Mouse (Mus musculus) right cerebral cortex, adult 2 months (tissue): ENCODE results near the gene Sesn1.
"Not testable (repeated sequence)": the region's sequence is repeated elsewhere in the genome, so short reads cannot be mapped to it uniquely, and the experiment has no call there.

Experiments
- DNase-seq, 2 experiments: peaks; one replicate each; pipeline ENCODE4 v3.0.0; 2021 to 2022; ENCODE audit warnings: low spot score in 2 of 2

The Sesn1 gene

DNA sequence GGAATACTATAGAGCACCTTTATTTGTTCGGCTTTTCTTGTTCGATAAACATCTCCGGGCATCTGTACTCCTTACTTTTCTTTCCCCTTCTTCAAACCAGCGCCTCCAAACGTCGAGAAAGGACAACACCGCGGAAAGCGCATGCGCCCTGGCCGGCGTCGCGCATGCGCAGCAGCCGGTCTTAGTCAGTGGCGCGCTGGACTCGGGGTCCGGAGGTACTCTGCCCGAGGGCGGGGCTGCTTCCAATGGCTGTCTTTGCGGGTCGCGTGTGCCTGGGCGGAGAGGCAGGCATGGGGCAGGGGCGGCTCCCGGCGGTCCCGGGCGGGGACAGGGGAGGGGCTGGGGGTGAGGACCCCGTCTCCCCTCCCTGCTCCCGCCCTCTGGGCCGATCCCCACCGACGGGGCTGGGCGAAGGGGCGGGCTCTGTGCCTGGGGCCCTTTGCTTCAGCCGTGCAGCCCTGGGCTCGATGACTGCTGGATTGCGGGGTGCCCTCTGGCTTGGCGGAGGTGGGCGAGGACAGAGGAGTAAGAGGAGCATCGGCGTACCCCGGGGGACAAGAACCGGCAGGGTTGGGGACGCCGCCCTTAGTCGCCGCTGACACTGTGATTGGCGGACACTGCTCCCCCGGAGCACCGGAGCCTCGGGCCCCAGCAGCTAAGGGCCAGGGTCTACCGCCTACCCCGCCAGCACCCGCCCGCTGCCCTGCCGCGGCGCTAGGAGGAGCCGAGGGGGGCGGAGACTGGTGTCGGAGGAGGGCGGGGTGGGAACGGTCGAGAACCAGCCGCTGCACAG lies at the start of gene Sesn1, which contains the start of gene Cep57l1:
Gene Sesn1 (plus strand): TSS at position 165 of the 793 bp plus-strand sequence.
Gene Cep57l1 (minus strand): TSS at position 101 of the 793 bp plus-strand sequence.
- peak; percentile 90 to 91 for DNase-seq

DNA sequence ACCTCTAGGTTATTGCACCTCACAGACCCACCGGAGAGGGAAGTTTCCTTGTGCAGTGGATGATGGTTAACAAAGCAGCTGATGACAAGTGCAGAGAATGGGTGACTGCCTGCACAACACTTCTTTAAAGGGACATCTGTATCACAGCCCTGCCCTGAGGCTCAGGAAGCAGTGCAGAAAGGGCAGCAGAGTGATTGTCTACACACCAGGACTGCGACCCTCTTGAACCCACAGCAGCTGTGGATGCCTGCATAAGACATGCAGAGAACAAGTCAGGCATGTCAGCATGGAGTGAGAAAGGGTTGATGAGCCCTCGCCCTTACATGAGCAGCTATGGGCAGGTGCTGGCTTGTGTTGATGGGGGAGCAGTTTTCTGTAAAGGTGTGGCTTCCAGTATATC lies 48.9 kb upstream of the Sesn1 start:
- no peak for DNase-seq

DNA sequence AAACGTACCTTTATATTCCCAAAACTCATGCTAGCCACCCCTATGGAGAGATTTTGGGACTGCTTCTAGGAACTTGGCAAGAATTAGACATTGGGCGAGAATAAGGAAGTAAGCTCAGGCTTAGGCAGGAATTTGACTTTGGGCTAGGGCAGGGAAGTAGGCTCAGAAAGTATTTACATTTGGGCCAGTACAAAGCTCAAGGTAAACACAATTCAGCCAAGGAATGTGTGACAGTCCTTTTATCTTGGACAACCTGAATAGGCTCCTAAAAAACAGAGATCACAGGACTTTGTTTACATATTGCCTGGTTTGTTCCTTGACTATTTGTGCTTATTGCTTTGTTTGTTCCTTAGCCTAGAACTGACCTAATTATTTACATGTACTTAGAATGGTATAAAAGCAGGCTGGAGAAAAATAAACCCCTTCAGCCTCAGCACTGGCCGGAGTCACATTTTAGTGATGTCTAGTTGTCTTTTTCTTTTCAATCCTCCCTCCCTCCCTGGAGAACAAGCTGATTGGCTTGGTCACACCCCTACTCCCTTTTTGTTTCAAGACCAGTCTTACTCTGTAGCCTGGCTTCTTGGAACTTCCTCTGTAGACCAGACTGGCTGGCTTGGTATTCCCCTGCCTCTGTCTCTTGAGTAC lies 45.9 kb upstream of the Sesn1 start:
- DNase-seq: no peak

DNA sequence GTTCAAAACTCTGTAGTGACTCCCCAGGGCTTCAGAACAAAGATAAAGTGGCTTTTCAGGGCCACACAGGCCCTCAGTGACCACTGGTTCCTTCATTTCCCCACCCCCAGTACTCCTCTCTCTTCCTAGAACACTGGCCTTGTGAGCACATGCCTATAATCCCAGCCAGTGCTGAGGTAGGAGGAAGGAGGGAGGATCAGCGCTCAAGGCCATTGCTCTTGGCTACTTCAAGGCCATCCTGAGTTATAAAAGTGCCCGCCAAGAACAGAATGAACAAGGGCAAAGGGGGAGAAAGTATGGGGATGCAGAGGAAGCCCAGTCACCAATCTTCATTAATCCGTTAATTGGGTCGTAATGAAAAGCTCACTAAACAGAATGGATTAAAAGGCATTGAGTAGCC lies 44.1 kb upstream of the Sesn1 start:
- no peak for DNase-seq

DNA sequence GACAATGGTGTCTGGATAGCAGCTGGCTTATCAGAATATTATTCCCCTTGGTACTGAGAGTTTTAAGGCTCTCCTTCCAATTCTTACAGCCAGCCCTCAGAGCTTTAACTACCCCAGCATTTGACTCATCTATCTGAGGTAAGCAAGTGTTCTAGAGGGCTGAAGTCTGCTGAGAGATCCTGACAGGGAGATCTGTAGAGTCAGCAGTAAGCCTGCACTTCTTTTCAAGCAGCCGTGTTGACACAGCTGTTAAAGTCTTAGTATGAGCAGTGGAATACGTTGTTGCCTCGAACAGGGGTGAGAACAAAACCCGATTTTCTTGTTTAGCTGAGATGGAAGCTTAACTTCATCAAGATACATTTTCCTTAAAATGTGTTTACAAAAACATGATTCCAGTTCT lies 43.5 kb upstream of the Sesn1 start:
- DNase-seq: no peak

DNA sequence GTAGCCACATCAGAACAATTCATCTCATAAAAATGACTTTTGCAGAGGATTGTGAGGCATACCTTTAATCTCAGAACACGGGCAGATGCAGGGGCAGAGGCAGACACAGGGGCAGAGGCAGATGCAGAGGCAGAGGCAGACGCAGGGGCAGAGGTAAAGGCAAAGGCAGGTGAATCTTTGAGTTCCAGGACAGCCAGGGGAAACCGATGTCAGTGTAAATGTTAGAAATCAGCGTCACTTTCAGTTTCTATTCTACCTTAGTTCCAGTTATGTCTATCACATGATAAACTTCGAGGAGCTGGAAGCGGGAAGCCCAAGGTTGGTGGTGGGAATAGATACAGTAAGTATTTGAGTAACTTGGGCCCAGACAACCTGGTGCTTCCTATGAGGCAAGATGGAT lies 42.5 kb upstream of the Sesn1 start:
- DNase-seq: no peak

DNA sequence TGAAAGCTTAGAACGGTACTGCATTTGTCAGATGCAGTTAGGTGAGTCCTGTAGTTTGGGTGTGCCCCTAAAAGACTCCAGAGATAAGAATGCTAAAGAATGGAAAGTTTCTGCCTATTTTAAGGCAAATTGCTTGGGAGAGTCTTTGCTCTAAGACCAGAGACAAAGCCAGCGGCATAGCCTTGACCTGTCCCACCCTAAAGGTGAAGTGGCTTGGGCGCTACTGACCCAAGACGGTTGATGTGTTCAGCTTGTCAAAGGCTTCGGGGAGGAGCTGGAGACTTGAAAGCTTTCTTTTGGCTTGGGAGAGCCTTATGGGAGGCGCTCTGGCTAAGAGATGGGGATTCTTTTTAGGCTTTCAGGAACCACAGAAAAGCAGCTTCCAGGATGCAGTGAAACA lies 17.4 kb upstream of the Sesn1 start:
- no peak for DNase-seq

DNA sequence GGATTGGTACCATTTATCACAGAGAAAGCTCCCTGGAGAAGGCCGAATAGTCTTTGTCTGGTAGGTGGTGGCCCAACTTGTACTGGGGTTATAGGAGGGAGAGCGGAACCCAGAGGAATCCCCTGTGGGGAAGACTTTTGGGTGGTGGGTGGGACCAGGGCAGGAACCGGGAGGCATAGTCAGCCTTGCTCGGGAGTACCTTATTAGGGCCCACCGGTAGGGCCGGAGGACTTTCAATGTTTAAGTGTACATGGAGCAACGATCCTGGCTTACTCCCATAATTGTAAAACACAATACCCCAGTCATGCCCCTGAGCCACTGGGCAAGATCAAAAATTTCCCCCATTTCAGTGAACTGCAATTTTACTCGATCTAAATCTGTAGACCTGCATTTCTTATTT lies 12.5 kb upstream of the Sesn1 start:
- DNase-seq: no peak

DNA sequence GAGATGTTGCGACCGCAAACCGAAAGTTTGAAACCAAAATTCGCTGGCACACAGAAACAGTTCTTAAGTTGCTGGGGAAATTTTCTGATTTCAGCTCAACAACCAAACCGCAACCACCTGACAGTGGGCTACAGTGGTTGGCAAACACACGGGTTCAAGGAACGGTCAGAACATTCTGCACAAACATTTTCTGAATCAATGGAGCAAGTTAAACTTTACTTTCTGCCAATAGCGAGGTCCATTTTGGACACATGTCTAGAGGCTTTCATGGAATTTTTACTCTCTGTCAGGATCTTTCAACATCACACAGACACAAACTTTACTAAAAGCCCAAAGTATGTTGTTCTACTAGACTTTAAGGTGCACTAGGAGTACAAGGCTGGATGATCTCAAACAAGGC lies 6.3 kb upstream of the Sesn1 start:
- no peak for DNase-seq

DNA sequence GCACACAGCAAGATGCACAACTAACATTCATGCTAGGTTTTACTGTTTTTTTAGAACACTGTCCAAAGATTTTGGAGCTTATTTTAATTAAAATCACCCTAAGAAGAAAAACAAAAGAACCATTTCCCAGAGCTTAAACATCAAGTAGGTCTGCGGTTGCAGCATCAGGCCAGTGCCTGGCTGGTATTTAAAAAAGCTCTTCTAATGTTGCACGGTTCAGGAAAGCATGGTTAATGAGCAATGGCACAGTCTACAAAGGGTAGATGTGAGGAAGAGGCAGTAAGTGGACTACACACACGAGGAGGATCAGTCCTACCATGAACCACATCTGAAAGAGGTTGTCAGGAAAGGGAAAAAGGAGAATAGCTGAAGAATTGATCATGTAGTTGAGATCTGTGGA lies 5.0 kb upstream of the Sesn1 start:
- DNase-seq: no peak

DNA sequence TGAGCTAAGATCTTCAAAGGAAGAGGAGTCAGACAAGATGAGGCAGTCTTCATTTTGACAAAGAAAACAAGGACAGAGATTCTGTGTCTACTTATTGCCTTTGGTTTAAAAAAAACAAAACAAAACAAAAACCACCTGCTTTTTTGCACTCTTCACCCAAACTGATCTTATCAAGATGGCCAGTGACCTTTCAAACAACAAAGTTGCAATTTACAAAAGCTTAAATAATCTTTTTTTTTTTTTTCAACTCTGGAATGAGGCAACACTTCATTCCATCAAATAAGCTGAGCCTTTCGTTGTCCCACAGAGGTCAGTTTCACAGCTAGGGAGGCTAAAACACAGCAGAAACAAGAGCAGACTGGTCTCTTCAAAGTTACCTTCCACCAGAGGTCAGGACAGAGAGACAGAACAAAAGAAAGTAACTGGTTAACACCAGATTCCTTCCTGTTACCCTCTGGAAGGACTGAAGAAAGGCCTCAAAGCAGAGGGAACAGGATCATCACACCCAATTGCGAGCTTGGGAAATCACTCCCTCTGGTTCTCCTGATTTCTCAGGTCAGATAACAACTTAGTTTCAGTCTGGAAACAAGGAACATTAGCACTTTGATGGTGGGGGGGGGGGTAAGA lies 3.9 kb upstream of the Sesn1 start:
- DNase-seq: no peak

DNA sequence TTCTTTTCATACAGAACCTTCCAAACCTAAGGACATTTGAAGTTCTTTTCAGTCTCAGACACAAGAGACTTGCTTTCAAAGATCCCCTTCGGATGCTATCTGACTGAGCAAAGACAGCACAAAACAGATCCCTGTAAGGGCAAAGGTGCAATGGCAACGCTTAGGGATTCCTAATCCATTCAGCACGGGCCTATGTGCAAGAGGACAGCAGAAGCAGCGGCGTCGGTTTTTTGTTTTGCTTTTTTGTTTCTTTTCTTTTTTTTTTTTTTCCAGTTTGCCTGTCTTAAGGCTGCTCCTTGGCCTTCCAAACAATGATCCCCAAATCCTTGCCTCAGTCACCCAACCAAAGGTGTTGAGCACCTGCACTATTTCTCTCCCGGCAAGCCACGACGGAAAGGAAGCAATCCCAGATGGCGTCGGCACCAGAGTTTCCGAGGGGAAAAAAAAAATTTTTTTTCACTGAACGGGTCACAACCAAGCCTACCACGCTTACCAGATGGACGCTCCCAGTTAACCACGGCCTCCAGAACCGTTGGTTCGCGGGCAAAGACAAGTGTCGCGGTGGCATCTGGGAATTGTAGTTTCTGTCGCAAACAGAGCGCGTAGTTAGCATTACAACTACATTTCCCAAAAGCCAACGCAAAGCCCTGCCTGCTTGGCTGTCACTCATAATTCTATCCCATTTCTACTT lies 510 bp upstream of the Sesn1 start:
- DNase-seq: peak in 1 of 2 experiments; percentile 96

DNA sequence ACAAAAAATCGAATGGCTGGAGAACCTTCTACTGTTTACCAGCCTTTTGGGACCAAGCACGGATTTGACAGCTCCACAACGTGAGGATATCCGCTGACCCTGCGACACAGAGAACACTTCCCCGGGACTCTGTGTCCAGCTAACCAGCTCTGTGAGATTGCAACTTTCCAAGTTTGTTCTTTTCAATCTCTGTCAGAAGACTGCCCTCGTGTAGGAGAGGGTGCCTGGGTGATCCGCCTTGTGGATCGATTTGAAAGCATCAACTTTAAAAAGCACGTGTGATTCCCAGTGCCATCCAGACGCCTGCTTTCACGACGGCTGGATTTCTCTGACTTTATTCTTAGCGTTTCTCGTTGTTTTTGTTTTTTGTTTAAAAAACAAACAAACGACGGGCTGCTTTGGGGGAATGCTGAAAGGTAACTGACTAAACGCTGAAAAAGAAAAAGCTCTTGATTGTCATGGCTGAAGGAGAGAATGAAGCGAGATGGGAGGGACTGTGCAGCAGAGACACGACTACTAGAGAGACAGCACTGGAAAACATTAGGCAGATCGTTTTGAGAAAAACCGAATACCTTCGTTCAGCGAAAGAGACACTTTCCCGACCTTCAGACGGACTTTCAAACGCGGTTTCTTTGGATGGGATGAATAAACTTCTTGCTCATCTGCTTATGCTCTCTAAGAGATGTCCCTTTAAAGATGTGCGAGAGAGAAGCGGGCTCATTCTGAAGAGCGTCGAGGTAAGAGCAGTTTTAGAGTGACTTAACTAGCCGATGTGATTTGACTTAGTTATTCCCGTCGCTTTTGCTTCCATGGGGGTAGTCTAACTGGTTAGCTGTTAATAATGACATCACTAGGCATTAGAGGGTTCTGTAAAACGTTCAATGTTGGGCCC lies 1.1 kb downstream of the Sesn1 start:
- peak in 1 of 2 experiments; percentile 26 for DNase-seq

DNA sequence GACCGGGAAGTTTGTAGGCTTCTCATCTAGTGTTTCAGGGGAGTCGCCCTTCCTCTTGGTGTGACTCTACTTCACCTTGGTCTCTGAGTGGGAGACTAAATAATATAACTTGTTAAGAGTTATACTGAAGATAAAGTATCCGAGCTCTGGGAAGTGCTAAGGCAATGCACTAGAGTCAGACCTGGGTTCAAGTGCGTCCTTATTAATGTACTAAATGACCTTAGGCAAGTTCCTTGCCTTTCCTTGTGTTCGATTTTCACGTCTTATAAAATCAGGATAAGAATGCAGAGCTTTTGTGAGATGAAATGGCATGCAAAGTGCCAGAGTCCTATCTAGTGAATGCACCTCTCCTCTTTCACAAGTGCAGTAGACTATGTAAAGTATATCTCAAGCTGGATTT lies 2.8 kb downstream of the Sesn1 start:
- DNase-seq: no peak

DNA sequence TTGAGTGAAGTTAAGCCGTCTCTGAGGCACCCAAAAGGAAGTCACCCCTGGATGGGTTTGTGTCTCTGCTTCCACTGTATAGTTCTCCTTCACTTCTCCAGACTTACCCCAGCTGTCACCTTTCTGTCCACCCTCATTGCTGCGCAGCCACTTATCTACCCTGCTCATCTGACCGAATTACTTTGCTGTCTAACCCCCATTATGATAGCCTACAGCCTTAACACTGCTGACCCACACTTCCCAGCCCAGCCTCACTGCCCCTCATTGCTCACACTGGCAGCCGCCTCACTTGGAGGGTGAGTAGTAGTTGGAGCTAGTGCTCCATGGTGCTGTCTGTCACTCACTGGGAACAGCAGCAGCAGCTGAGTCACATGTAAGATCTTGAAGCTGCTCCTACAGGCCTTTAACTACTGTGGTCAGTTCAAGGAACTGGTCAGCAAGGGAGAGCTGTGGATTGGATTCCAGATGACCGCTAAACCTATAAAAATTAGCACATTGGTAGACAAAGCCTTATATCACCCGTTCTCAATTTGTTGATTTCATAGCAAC lies 4.6 kb downstream of the Sesn1 start:
- no peak for DNase-seq

DNA sequence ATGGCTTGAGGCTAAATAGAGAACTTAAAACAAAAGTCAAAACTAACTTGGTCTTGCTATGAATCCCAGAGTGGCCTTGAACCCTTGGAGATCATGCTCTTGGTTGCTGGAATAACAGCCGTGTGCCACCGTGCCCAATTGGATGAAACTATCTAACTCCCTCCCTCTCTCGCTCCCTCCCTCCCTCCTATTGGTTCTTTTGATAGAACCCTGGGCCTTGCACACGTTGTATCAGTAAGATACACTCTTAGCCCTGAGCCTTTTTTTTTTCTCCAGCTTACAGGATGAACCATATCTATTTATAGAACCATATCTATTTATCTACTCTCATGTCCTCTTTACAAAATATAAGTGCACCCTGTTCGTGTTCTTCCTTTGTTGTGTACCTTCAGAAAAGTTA lies 6.8 kb downstream of the Sesn1 start:
- no peak for DNase-seq

DNA sequence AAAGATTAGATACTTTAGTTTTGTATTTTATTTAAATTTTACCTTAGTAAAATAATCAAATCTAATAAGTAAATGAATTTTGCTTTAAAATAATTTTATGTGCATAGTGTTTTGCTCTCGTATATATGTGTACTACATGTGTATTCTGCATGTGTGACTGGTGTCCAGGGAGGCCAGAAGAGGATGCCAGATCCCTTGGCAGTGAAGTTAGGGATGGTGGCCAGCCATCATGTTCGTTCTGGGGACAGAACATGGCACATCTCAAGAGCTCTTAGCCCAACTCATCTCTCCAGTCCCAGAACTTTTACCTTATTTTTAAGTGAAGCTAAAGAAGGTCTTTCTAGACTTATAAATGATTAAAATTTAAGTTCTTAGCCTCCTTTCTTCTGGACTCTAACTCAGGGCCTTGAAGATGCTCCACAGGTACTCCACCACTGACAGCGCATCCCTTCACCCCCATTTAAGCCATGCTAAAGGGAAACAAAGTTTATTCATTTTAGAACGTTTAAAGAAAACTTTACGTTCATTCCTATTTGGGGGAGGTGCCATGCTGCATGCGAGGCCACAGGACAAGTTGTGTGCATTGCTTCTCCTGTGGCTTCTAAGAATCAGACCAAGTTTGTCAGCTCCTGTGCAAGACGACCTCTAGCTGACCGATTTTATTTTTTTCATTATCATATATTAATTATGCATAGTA lies 8.4 kb downstream of the Sesn1 start:
- DNase-seq: no peak

DNA sequence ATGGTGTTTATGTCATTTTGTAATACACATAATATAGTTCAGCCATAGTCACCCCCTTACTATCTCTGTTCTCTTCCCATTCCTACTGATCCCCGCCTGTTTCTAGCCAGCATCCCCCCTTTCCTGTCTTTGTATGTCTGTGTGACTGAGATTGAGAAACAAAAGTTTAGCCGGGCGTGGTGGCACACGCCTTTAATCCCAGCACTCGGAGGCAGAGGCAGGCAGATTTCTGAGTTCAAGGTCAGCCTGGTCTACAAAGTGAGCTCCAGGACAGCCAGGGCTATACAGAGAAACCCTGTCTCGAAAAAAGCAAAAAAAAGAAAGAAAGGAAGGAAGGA lies 9.0 kb downstream of the Sesn1 start:
- DNase-seq: not testable (repeated sequence)

DNA sequence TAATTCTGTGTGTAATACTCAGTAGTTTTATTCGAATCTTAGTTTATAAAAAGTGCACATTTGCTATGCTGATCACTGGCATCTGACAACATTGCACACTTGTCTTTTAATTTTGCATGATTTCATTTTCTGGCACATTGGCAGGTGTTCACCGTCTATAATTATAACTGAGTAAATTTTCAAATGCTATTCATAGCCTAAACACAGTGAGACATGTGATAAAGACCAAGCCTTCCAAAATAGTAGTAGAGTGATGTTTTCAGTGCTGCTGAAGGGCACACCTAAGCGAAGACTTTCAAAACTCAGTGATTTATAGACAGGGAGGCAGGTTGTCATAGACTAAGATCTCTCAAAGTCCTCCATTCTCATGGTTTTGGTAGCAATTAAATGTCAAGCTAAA lies 9.6 kb downstream of the Sesn1 start:
- no peak for DNase-seq

DNA sequence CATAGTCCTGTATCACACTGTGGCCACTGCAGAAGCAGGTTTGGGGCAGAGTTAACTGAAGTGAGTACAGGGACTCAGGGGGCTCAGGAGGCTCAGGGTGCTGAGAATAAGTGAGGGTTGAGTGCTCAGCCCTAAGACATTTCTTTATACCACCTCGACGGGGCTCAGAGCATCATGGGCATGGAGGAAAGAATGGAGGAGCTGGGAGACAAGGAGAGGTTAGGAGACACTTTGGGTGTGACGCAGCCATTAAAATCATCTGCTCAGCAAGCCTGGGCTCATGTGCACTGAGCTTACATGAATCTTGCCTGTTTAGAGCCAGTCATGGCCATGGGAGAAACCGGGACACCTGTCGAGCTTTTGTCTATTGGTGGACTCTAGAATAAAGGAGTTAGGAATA lies 10.7 kb downstream of the Sesn1 start:
- no peak for DNase-seq

DNA sequence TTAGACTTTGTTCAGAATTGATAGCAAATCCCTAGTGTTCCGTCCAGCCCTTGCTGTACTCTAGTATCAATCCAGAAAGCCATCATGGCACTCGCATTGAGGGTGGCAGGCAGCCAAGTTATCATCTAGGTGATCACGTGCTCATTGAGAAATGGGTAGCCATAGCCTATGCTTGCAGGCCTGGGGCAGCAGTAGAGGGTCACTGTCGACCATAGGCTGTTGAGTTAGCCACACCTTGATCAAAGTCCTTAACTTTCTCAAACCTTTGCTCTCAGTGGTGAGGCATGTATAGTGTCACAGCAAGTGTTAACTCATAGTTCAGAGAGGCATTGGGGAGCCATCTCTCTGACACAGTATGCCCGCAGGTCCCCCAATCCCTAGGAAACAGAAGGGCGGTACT lies 11.4 kb downstream of the Sesn1 start:
- no peak for DNase-seq
